Mouse (Mus musculus) G1E (cell line): Measurements from ENCODE around the gene Bpifb9b.

Experiments used
- CTCF ChIP-seq: IDR thresholded peaks from 2 replicates; pipeline ENCODE4 v1.5.1; 2012; ENCODE audit warnings: low read depth, low read length, inconsistent platforms, mixed read lengths
- POLR2AphosphoS5 ChIP-seq: IDR thresholded peaks from 2 replicates; pipeline ENCODE4 v1.6.1; 2012; ENCODE audit warnings: low read depth, low read length, inconsistent platforms; ENCODE audit not compliant: insufficient replicate concordance
- TAL1 ChIP-seq: conservative IDR thresholded peaks from 2 replicates; pipeline ENCODE4 v1.6.1; 2012; ENCODE audit warnings: low read depth, low read length, inconsistent platforms, mixed read lengths

GRCm38 (mm10) chr2:154292833-154293232 is 14.2 kb upstream of the Bpifb9b start:
- TF ChIP-seq CTCF: no peak
- TF ChIP-seq POLR2AphosphoS5: no peak
- no peak for TF ChIP-seq TAL1
